ENCODE assay signal across 2 mouse cellular contexts in the genomic region with DNA sequence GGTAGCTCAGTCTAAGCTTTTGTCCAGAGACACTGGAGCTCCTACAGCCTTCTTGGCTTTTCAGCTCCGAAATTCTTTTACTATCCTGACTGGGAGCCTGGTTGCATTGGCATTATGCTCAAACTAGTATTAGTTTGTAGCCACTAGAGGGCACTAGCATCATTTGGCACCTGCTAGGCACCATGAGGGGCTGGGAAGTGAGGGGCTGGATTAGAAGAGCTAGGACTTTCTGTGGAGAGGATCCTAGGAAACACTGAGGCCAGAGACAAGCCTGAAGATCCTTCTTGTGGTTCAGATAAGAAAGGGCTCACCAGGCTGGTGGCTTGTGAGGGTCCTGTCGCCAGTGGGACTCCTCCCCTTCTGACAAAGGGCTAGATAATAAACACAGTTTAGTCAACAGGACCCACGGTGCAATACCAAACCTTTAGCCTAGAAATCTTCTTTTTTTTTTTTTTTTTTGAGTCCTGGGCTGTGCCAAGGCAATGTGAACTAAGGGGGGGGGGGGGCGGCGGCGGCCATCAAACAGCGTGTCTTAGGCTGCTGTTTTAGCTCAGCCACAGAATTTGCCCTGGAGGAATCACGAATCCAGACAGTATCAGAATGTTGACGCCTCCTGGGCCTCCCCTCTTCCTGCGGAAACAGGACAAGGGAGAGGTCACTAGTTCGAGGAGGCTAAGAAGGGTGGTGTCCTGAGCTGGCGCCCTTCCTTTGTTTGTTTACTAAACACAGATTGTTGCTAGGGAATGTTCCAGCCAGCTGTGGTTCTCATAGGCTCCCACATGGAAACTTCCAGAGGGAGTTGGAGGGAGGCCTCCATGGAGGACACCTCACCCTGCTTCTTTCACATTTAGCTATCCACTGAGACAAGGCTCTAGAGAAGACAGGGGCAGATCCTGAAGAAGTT.
TF ChIP-seq lines count a peak whose summit lies in the region.

No protein-coding gene starts in this region.

TF ChIP-seq in CH12.LX, 34 proteins besides CTCF, POLR2A, EP300 and RAD21:
- no peak for TF ChIP-seq USF2 (conservative IDR thresholded peaks at IDR 0.05; ENCODE audit: low read depth, low read length)
- TF ChIP-seq ZC3H11A (IDR thresholded peaks at IDR 0.05; ENCODE audit: low read depth, low read length) = peak; percentile 51
- no peak for TF ChIP-seq NRF1 (IDR thresholded peaks at IDR 0.05; ENCODE audit: low read depth, low read length)
- no peak for TF ChIP-seq GABPA (IDR thresholded peaks at IDR 0.05; ENCODE audit: insufficient replicate concordance, low read depth, low read length)
- 0 out of 2 replicates have a peak, but pooled peaks have one; percentile 39 for TF ChIP-seq MAX (IDR thresholded peaks at IDR 0.05; ENCODE audit: low read length)
- peak; percentile 81 for TF ChIP-seq SMC3 (IDR thresholded peaks at IDR 0.05; ENCODE audit: low read depth, low read length)
- peak; percentile 44; the same call in 1 of the 2 replicates for TF ChIP-seq MAZ (IDR thresholded peaks at IDR 0.05; ENCODE audit: low read depth, low read length)
- 0 out of 2 replicates have a peak, but pooled peaks have one; percentile 33 for TF ChIP-seq MYC (IDR thresholded peaks at IDR 0.05; ENCODE audit: low read depth, low read length)
- no peak for TF ChIP-seq ZMIZ1 (IDR thresholded peaks at IDR 0.05; ENCODE audit: low read depth, low read length)

TF ChIP-seq in myocyte, 11 proteins besides CTCF, POLR2A, EP300 and RAD21:
- TF ChIP-seq MAX (IDR thresholded peaks at IDR 0.05; ENCODE audit: low read depth) (no peak), POLR2AphosphoS2 (IDR thresholded peaks at IDR 0.05; ENCODE audit: insufficient read length, low read depth) (no peak), TCF3 (IDR thresholded peaks at IDR 0.05; ENCODE audit: insufficient read length, low read depth) (no peak), MYOG (IDR thresholded peaks at IDR 0.05; ENCODE audit: control insufficient read depth in 1 of 3, insufficient read depth in 1 of 3, insufficient read length in 2 of 3, low read depth in 2 of 3) (no peak), MYOD1 (IDR thresholded peaks at IDR 0.05; ENCODE audit: control insufficient read depth in 1 of 3, insufficient read length in 2 of 3, low read depth in 2 of 3) (no peak), REST (IDR thresholded peaks at IDR 0.05; ENCODE audit: insufficient read depth, insufficient read length) (no peak)
